Mouse (Mus musculus): ENCODE data around the gene Grin3b. TPM values are rescaled to one million over a fixed set of nuclear protein-coding genes. Genes with fewer than 3 reads are reported as not detected.
A peak's percentile ranks its signal among the peaks of the same experiment; 100 is the strongest.

Grin3b gene
- polyA plus RNA-seq, 1 experiment from 2014 or later = 0.32 TPM

GRCm38 (mm10) chr10:79960671-79961294 lies 9.7 kb upstream of the Grin3b start:
- H3K4me2 ChIP-seq (replicated peaks; ENCODE audit: low read depth, low read length) = peak overlapping the region; percentile 89
- peak overlapping the region; percentile 82 for H3K4me3 ChIP-seq (ENCODE audit: low read depth, low read length)
- H3K9me3 ChIP-seq (ENCODE audit: low read length) = no peaks in the 10 kb centered on the region
- ATAC-seq (no peak), DNase-seq (ENCODE audit: low spot score) (no peak)
- no peak for TF ChIP-seq CTCF (IDR thresholded peaks at IDR 0.05)
- no peak for TF ChIP-seq EP300 (IDR thresholded peaks at IDR 0.05)
- H3K4me1 ChIP-seq (ENCODE audit: insufficient read depth, low read depth, low read length) = peaks cover 8% of the 10 kb centered on the region; the same call in 1 of the 2 replicates
- 16% methylated on average over 10 of the region's 10 CpGs for WGBS
- no peaks in the 10 kb centered on the region for H3K27me3 ChIP-seq (replicated peaks; ENCODE audit: insufficient read depth, low read length)
- no peak overlapping the region for H3K27ac ChIP-seq (ENCODE audit: low read length)
- peak overlapping the region; percentile 56 for H3K9ac ChIP-seq (replicated peaks; ENCODE audit: low read depth)
- peaks cover 7% of the 10 kb centered on the region; the same call in 1 of the 2 replicates for H3K36me3 ChIP-seq (ENCODE audit: insufficient read depth, low read length)

- no peak overlapping the region for H3K27ac ChIP-seq (ENCODE audit: low read length)
- H3K4me3 ChIP-seq (ENCODE audit: low read depth, low read length) = no peak overlapping the region
- no peak overlapping the region for H3K9ac ChIP-seq (replicated peaks; ENCODE audit: low read depth)
- peaks cover 16% of the 10 kb centered on the region for H3K36me3 ChIP-seq (ENCODE audit: insufficient read depth, low read length)
- no peak for DNase-seq (ENCODE audit: low spot score)
- no peak overlapping the region for H3K4me2 ChIP-seq (replicated peaks; ENCODE audit: low read depth, low read length)
- TF ChIP-seq CTCF (IDR thresholded peaks at IDR 0.05) = no peak
- no peak for TF ChIP-seq EP300 (IDR thresholded peaks at IDR 0.05)
- WGBS = 91% methylated on average over 7 of the region's 7 CpGs
- no peak for ATAC-seq
- peaks cover 8% of the 10 kb centered on the region; the same call in 1 of the 2 replicates for H3K4me1 ChIP-seq (ENCODE audit: insufficient read depth, low read depth, low read length)
- H3K27me3 ChIP-seq (replicated peaks; ENCODE audit: insufficient read depth, low read length) = no peaks in the 10 kb centered on the region
- H3K9me3 ChIP-seq (ENCODE audit: low read length) = no peaks in the 10 kb centered on the region
Measured at GRCm38 (mm10) chr10:79964727-79965126, 5.8 kb upstream of the Grin3b start.

- WGBS = 88% methylated on average over 5 of the region's 5 CpGs
Measured at GRCm38 (mm10) chr10:79965325-79965724, 5.2 kb upstream of the Grin3b start.

GRCm38 (mm10) chr10:79966886-79967400 lies 3.6 kb upstream of the Grin3b start:
- no peak overlapping the region for H3K4me2 ChIP-seq (replicated peaks; ENCODE audit: low read depth, low read length)

More at GRCm38 (mm10) chr10:79965325-79965724, 5.2 kb upstream of the Grin3b start:
- Histone ChIP-seq H3K4me1 (ENCODE audit: insufficient read depth, low read depth, low read length) (peaks cover 6% of the 10 kb centered on the region; the same call in 1 of the 2 replicates), H3K27me3 (replicated peaks; ENCODE audit: insufficient read depth, low read length) (no peaks in the 10 kb centered on the region), H3K36me3 (ENCODE audit: insufficient read depth, low read length) (peaks cover 16% of the 10 kb centered on the region), H3K4me2 (replicated peaks; ENCODE audit: low read depth, low read length) (no peak overlapping the region), H3K4me3 (ENCODE audit: low read depth, low read length) (no peak overlapping the region), H3K9ac (replicated peaks; ENCODE audit: low read depth) (no peak overlapping the region), H3K27ac (ENCODE audit: low read length) (no peak overlapping the region), H3K9me3 (ENCODE audit: low read length) (no peaks in the 10 kb centered on the region)
- DNase-seq (ENCODE audit: low spot score) (no peak), ATAC-seq (no peak)
- TF ChIP-seq EP300 (IDR thresholded peaks at IDR 0.05) (no peak), CTCF (IDR thresholded peaks at IDR 0.05) (no peak)

GRCm38 (mm10) chr10:79968181-79968580 lies 2.3 kb upstream of the Grin3b start:
- TF ChIP-seq CTCF (IDR thresholded peaks at IDR 0.05) = no peak
- no peak for TF ChIP-seq EP300 (IDR thresholded peaks at IDR 0.05)
- WGBS = 65% methylated on average over 1 of the region's 1 CpGs
- H3K4me3 ChIP-seq (ENCODE audit: low read depth, low read length) = no peak overlapping the region
- ATAC-seq (no peak), DNase-seq (ENCODE audit: low spot score) (no peak)
- H3K27ac ChIP-seq (ENCODE audit: low read length) = no peak overlapping the region
- no peak overlapping the region for H3K9ac ChIP-seq (replicated peaks; ENCODE audit: low read depth)
- H3K9me3 ChIP-seq (ENCODE audit: low read length) = no peaks in the 10 kb centered on the region
- H3K4me2 ChIP-seq (replicated peaks; ENCODE audit: low read depth, low read length) = no peak overlapping the region
- peaks cover 6% of the 10 kb centered on the region; the same call in 1 of the 2 replicates for H3K27me3 ChIP-seq (replicated peaks; ENCODE audit: insufficient read depth, low read length)
- H3K36me3 ChIP-seq (ENCODE audit: insufficient read depth, low read length) = peaks cover 16% of the 10 kb centered on the region
- H3K4me1 ChIP-seq (ENCODE audit: insufficient read depth, low read depth, low read length) = 0 out of 2 replicates have a peak, but pooled peaks cover 4% of the 10 kb centered on the region

More at GRCm38 (mm10) chr10:79966886-79967400, 3.6 kb upstream of the Grin3b start:
- H3K36me3 ChIP-seq (ENCODE audit: insufficient read depth, low read length) = peaks cover 16% of the 10 kb centered on the region
- H3K27ac ChIP-seq (ENCODE audit: low read length) = no peak overlapping the region
- 89% methylated on average over 5 of the region's 5 CpGs for WGBS
- H3K4me1 ChIP-seq (ENCODE audit: insufficient read depth, low read depth, low read length) = 0 out of 2 replicates have a peak, but pooled peaks cover 4% of the 10 kb centered on the region
- no peak overlapping the region for H3K4me3 ChIP-seq (ENCODE audit: low read depth, low read length)
- peaks cover 4% of the 10 kb centered on the region; the same call in 1 of the 2 replicates for H3K27me3 ChIP-seq (replicated peaks; ENCODE audit: insufficient read depth, low read length)
- TF ChIP-seq CTCF (IDR thresholded peaks at IDR 0.05) (no peak), EP300 (IDR thresholded peaks at IDR 0.05) (no peak)
- no peaks in the 10 kb centered on the region for H3K9me3 ChIP-seq (ENCODE audit: low read length)
- no peak for DNase-seq (ENCODE audit: low spot score)
- H3K9ac ChIP-seq (replicated peaks; ENCODE audit: low read depth) = no peak overlapping the region
- no peak for ATAC-seq

GRCm38 (mm10) chr10:79969124-79969568 lies 1.4 kb upstream of the Grin3b start:
- H3K4me2 ChIP-seq (replicated peaks; ENCODE audit: low read depth, low read length) = no peak overlapping the region
- no peaks in the 10 kb centered on the region for H3K9me3 ChIP-seq (ENCODE audit: low read length)
- DNase-seq (ENCODE audit: low spot score) = no peak
- no peak overlapping the region for H3K27ac ChIP-seq (ENCODE audit: low read length)
- ATAC-seq = no peak
- H3K36me3 ChIP-seq (ENCODE audit: insufficient read depth, low read length) = peaks cover 16% of the 10 kb centered on the region
- 27% methylated on average over 3 of the region's 3 CpGs for WGBS
- no peak overlapping the region for H3K4me3 ChIP-seq (ENCODE audit: low read depth, low read length)
- 0 out of 2 replicates have a peak, but pooled peaks cover 4% of the 10 kb centered on the region for H3K4me1 ChIP-seq (ENCODE audit: insufficient read depth, low read depth, low read length)
- TF ChIP-seq EP300 (IDR thresholded peaks at IDR 0.05) (no peak), CTCF (IDR thresholded peaks at IDR 0.05) (peak; percentile 7; the same call in 1 of the 2 replicates)
- no peak overlapping the region for H3K9ac ChIP-seq (replicated peaks; ENCODE audit: low read depth)
- peaks cover 6% of the 10 kb centered on the region; the same call in 1 of the 2 replicates for H3K27me3 ChIP-seq (replicated peaks; ENCODE audit: insufficient read depth, low read length)

Measured in lung, postnatal 0 days (tissue).